Mouse (Mus musculus) stomach, postnatal 0 days (tissue): Measurements from ENCODE around the gene Ywhag.

ENCODE experiments used
- CTCF ChIP-seq: IDR thresholded peaks from 2 replicates; pipeline ENCODE4 v1.5.1; 2016; ENCODE audit warnings: antibody characterized with exemption, low read depth, mild to moderate bottlenecking, moderate library complexity
- EP300 ChIP-seq: optimal IDR thresholded peaks from 2 replicates; pipeline ENCODE3; 2016; ENCODE audit warnings: antibody characterized with exemption

DNA sequence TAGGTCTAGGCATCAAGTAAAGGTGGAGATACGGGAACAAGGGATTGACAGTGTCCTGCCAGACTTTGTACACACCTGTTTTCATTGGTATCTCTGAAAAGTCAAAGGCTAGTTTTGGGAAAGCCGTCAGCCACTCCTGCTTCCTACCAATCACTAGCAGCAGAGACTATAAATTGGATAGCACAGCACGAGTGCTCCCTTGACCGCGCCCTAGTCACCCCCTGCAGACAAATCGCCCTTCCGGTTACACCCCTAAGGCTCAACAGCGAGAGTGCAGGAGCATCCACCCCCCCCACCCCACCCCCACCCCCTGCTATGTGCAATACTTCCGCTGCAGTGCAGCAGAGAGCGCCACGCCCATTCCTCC lies 27.7 kb upstream of the Ywhag start:
- TF ChIP-seq CTCF (no peak), EP300 (no peak)
